Mouse (Mus musculus): Measurements from ENCODE around the gene Tpcn2. TPM values are rescaled to one million over a fixed set of nuclear protein-coding genes. Genes with fewer than 3 reads are reported as not detected.
A peak's percentile ranks its signal among the peaks of the same experiment; 100 is the strongest.

Tpcn2 gene
- total RNA-seq, 2 experiments from 2014 or later, result 5.5 to 7.0 TPM

- peak; percentile 36 to 48 for DNase-seq (ENCODE audit: low spot score in 2 of 2)
Measured at GRCm38 (mm10) chr7:145159283-145160240, 124.2 kb downstream of the Tpcn2 start.

GRCm38 (mm10) chr7:145155666-145156065 lies 128.1 kb downstream of the Tpcn2 start:
- DNase-seq (ENCODE audit: low spot score in 2 of 2), result no peak

GRCm38 (mm10) chr7:145154066-145154465 lies 129.7 kb downstream of the Tpcn2 start:
- DNase-seq (ENCODE audit: low spot score in 2 of 2), result no peak

GRCm38 (mm10) chr7:145151845-145152244 lies 132.0 kb downstream of the Tpcn2 start:
- DNase-seq (ENCODE audit: low spot score in 2 of 2), result no peak

- DNase-seq (ENCODE audit: low spot score in 2 of 2), result no peak
Measured at GRCm38 (mm10) chr7:145148902-145149301, 134.9 kb downstream of the Tpcn2 start.

GRCm38 (mm10) chr7:145147973-145148698 lies 135.7 kb downstream of the Tpcn2 start:
- DNase-seq (ENCODE audit: low spot score in 2 of 2), result no peak

GRCm38 (mm10) chr7:145146252-145146930 lies 137.4 kb downstream of the Tpcn2 start:
- DNase-seq (ENCODE audit: low spot score in 2 of 2), result no peak

GRCm38 (mm10) chr7:145143502-145144070 lies 140.2 kb downstream of the Tpcn2 start:
- no peak for DNase-seq (ENCODE audit: low spot score in 2 of 2)

GRCm38 (mm10) chr7:145140656-145141055 lies 143.2 kb downstream of the Tpcn2 start:
- DNase-seq (ENCODE audit: low spot score in 2 of 2), result no peak

GRCm38 (mm10) chr7:145139576-145139975 lies 144.2 kb downstream of the Tpcn2 start:
- DNase-seq (ENCODE audit: low spot score in 2 of 2), result no peak

GRCm38 (mm10) chr7:145139100-145139499 lies 144.7 kb downstream of the Tpcn2 start:
- DNase-seq (ENCODE audit: low spot score in 2 of 2), result no peak

- no peak for DNase-seq (ENCODE audit: low spot score in 2 of 2)
Measured at GRCm38 (mm10) chr7:145137871-145138270, 145.9 kb downstream of the Tpcn2 start.

- no peak for DNase-seq (ENCODE audit: low spot score in 2 of 2)
Measured at GRCm38 (mm10) chr7:145136831-145137230, 147.0 kb downstream of the Tpcn2 start.

Other genes with a start within 250 kb of the Tpcn2 start
- gene 1810010D01Rik, start 75.9 kb downstream of the Tpcn2 start, total RNA-seq (2021), result under 1 TPM; 0.56 to 0.98 TPM
- gene Mrgprf, start 16.8 kb upstream of the Tpcn2 start, total RNA-seq (2021), result 1 to 10 TPM; 1.6 to 2.2 TPM
- not detected for gene Mrgprd, start 30.8 kb upstream of the Tpcn2 start, total RNA-seq (2021)